ENCODE assay signal across 11 mouse cellular contexts in genomic region chr3:121650052-121650671, GRCm38 (mm10). TPM values are rescaled to one million over a fixed set of nuclear protein-coding genes. Genes with fewer than 3 reads are reported as not detected.
DNase-seq lines count a peak whose midpoint lies in the region; ATAC-seq and TF ChIP-seq lines count a peak whose summit lies in the region.
"Had no signal": no experiment of that assay in that cellular context is flagged by ENCODE, and none has a peak within 500 bp of the region (broad histone marks: within the 10 kb centered on the region; RNA-seq: fewer than 3 reads in every experiment).

No protein-coding gene starts in this region.

- no peaks in the 10 kb centered on the region for H3K9me3 ChIP-seq in midbrain, embryonic 15.5 days
- H3K9me3 ChIP-seq: liver, embryonic 15.5 days had no signal

- no peak overlapping the region for H3K9ac ChIP-seq in midbrain, embryonic 15.5 days
- H3K9ac ChIP-seq: liver, embryonic 15.5 days had no signal

- peak; percentile 17 for DNase-seq in left cerebral cortex, postnatal 4 days
- no peak for DNase-seq in left cerebral cortex, postnatal 14 days (ENCODE audit: low spot score in 2 of 2)
- peak; percentile 12 to 34 for DNase-seq in cerebellum, postnatal 10 days
- peak; percentile 46 to 55 for DNase-seq in kidney, adult 8-10 months
- DNase-seq in adrenal gland, adult 2 months: no peak
- no peak for DNase-seq in T-cell, adult 2 months (ENCODE audit: low spot score)
- DNase-seq: right cerebral cortex, postnatal 25 days had no signal

- 17% methylated on average over 10 of the region's 10 CpGs for WGBS in small intestine, adult 2 months
- 77% methylated on average over 10 of the region's 10 CpGs for WGBS in midbrain, embryonic 15.5 days

- intact Hi-C loops in left cerebral cortex, postnatal 4 days (cut with DNase I): no loop called here
- intact Hi-C loops in left cerebral cortex, postnatal 14 days (cut with DNase I): no loop called here

- TF ChIP-seq POLR2A in small intestine, adult 2 months (IDR thresholded peaks at IDR 0.05; ENCODE audit: low read depth, low read length): no peak

- H3K4me1 ChIP-seq in small intestine, adult 2 months (ENCODE audit: control insufficient read depth, insufficient read depth, insufficient read length, low read length): peaks cover 11% of the 10 kb centered on the region; the same call in 1 of the 2 replicates
- no peaks in the 10 kb centered on the region for H3K4me1 ChIP-seq in midbrain, embryonic 15.5 days

- no peak for TF ChIP-seq CTCF in small intestine, adult 2 months (IDR thresholded peaks at IDR 0.05; ENCODE audit: extremely low read depth, insufficient read length, insufficient replicate concordance, low read depth, low read length)

- no peaks in the 10 kb centered on the region for H3K36me3 ChIP-seq in small intestine, adult 2 months (ENCODE audit: control insufficient read depth, insufficient read depth, low read length)
- no peaks in the 10 kb centered on the region for H3K36me3 ChIP-seq in midbrain, embryonic 15.5 days (replicated peaks)
- H3K36me3 ChIP-seq: liver, embryonic 15.5 days had no signal

- ATAC-seq in midbrain, embryonic 15.5 days (replicated peaks): no peak

- H3K27me3 ChIP-seq in small intestine, adult 2 months (ENCODE audit: control insufficient read depth, insufficient read depth, low read length): no peaks in the 10 kb centered on the region
- no peaks in the 10 kb centered on the region for H3K27me3 ChIP-seq in midbrain, embryonic 15.5 days (replicated peaks)
- H3K27me3 ChIP-seq: liver, embryonic 15.5 days had no signal

- H3K4me2 ChIP-seq in midbrain, embryonic 15.5 days: no peak overlapping the region
- H3K4me2 ChIP-seq: liver, embryonic 15.5 days had no signal

- H3K27ac ChIP-seq in small intestine, adult 2 months (ENCODE audit: insufficient read depth, low read depth, low read length): peak overlapping the region; percentile 55
- H3K27ac ChIP-seq in midbrain, embryonic 15.5 days: no peak overlapping the region
- H3K27ac ChIP-seq: liver, embryonic 15.5 days had no signal

- H3K4me3 ChIP-seq in small intestine, adult 2 months (ENCODE audit: low read depth, low read length): no peak overlapping the region
- H3K4me3 ChIP-seq in midbrain, embryonic 15.5 days: no peak overlapping the region
- H3K4me3 ChIP-seq: erythroblast, embryonic 14.5 days; liver, embryonic 15.5 days had no signal

RNA-seq across cellular contexts. Expression of gene 4930432M17Rik, which starts 20.4 kb away (rescaled TPM):
- not detected for total RNA-seq in left cerebral cortex, postnatal 4 days (2021)
- not detected for total RNA-seq in left cerebral cortex, postnatal 14 days (2021)
- polyA plus RNA-seq in small intestine, adult 2 months (2012; rRNA removed): not detected in 2 replicates
- total RNA-seq in adrenal gland, adult 2 months (2021): not detected
- polyA plus RNA-seq in adrenal gland, adult 2 months (2012; rRNA removed): not detected in 2 replicates
- not detected in 2 replicates for polyA plus RNA-seq in midbrain, embryonic 15.5 days (2015; fragmentation: Nextera tagmentation; extraction: Ambion mirVana)
- polyA plus RNA-seq: erythroblast, embryonic 14.5 days; liver, embryonic 15.5 days had no signal

Comparison
In these comparisons a context has a peak if more than half of its experiments do, and no peak if none do; other contexts are left out.
1. DNase-seq: peak in left cerebral cortex, postnatal 4 days (single experiment), cerebellum, postnatal 10 days (2 of 2) and kidney, adult 8-10 months (2 of 2); none in left cerebral cortex, postnatal 14 days (0 of 2), adrenal gland, adult 2 months (single experiment) and T-cell, adult 2 months (single experiment).